Mouse (Mus musculus) embryonic facial prominence, embryonic 14.5 days (tissue): ENCODE results near the gene Tmem72. TPM values are rescaled to one million over a fixed set of nuclear protein-coding genes. Genes with fewer than 3 reads are reported as not detected.
A peak's percentile ranks its signal among the peaks of the same experiment; 100 is the strongest.

Experiments
- ATAC-seq: fragments of 200-750 bp; cut with Nextera tagmentation; 2 replicates; pipeline ENCODE4 v1.8.0; 2017; ENCODE audit warnings: low read depth, moderate number of reproducible peaks, moderate TSS enrichment
- DNase-seq: peaks from one replicate; pipeline ENCODE4 v3.0.0-alpha.2; 2015; ENCODE audit warnings: low spot score
- H3K27ac ChIP-seq: fragments of 300-500 bp; sonication (generic); replicated peaks from 2 replicates; pipeline ENCODE4 v1.5.1; 2014; ENCODE audit warnings: low read depth, mild to moderate bottlenecking, low read length, moderate library complexity
- H3K27me3 ChIP-seq: fragments of 300-500 bp; sonication (generic); replicated peaks from 2 replicates; pipeline ENCODE4 v1.6.1; 2014; ENCODE audit warnings: low read length; ENCODE audit not compliant: control insufficient read depth, insufficient read depth
- H3K36me3 ChIP-seq: fragments of 300-500 bp; sonication (generic); 2 replicates; pipeline ENCODE4 v1.6.1; 2014; ENCODE audit warnings: low read length, mixed read lengths; ENCODE audit not compliant: control insufficient read depth, insufficient read depth
- H3K4me1 ChIP-seq: fragments of 300-500 bp; sonication (generic); 2 replicates; pipeline ENCODE4 v1.6.1; 2014; ENCODE audit warnings: antibody characterized with exemption, low read length; ENCODE audit not compliant: control insufficient read depth, insufficient read depth
- H3K4me2 ChIP-seq: fragments of 300-500 bp; sonication (generic); 2 replicates; pipeline ENCODE4 v1.6.1; 2014; ENCODE audit warnings: low read depth, mild to moderate bottlenecking, low read length, moderate library complexity, mixed read lengths
- H3K4me3 ChIP-seq: fragments of 300-500 bp; sonication (generic); 2 replicates; pipeline ENCODE4 v1.5.1; 2014; ENCODE audit warnings: low read depth, mild to moderate bottlenecking, low read length
- H3K9ac ChIP-seq: fragments of 300-500 bp; sonication (generic); 2 replicates; pipeline ENCODE4 v1.6.1; 2014; ENCODE audit warnings: low read depth, mild to moderate bottlenecking, low read length, moderate library complexity, mixed read lengths
- H3K9me3 ChIP-seq: fragments of 300-500 bp; sonication (generic); 2 replicates; pipeline ENCODE4 v1.6.1; 2016; ENCODE audit warnings: low read length; ENCODE audit not compliant: control insufficient read depth
- WGBS: fragments of 180-500 bp; shearing (Covaris S2); extraction: QIAGEN DNeasy Blood & Tissue Kit; methylation state at CpG from one replicate; pipeline ENCODE4 v1.1.7; 2014; 5-methylcytosine and 5-hydroxymethylcytosine counted together
- polyA plus RNA-seq: library from polyadenylated mRNA; unstranded; fragments of >200 nt; fragmentation: Nextera tagmentation; extraction: Ambion mirVana; gene quantifications from 2 replicates; pipeline ENCODE4 v1.2.1, GENCODE M21; 2014

The Tmem72 gene
- polyA plus RNA-seq, 1 experiment from 2014 or later = 1.0 TPM

DNA sequence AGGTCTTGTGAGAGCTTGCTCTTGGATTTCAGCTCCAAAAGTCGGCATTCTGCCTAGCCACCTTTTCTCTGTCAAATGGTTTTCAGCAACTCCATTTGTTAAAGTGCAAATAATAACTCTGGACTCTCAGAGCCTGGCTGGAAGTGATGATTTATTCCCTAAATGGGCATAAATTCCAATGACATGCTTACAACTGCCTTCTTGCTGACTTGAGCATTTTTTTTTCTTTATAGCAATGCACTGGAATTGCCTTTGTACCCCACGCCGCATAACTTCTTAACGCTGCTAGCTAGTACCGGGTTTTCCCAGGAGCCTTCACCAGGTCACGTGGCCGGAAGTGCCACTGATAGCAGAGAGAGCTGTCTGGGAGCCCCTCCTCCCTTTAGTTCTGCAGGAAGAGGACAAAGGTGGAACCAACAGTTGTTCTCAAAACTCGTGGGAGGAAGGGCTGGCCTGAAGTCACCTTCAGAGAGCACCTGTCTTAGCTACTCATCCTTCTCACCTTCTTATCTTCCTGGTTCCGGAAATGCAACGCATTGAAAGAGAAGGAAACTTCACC is 40.3 kb downstream of the Tmem72 start:
- H3K27ac ChIP-seq = no peak overlapping the region
- H3K9me3 ChIP-seq = no peaks in the 10 kb centered on the region
- no peak overlapping the region for H3K9ac ChIP-seq
- 64% methylated on average over 10 of the region's 10 CpGs for WGBS
- no peak overlapping the region for H3K4me2 ChIP-seq
- 0 out of 2 replicates have a peak, but pooled peaks cover 4% of the 10 kb centered on the region for H3K4me1 ChIP-seq
- ATAC-seq (no peak), DNase-seq (no peak)
- H3K4me3 ChIP-seq = no peak overlapping the region
- no peaks in the 10 kb centered on the region for H3K36me3 ChIP-seq
- H3K27me3 ChIP-seq = 0 out of 2 replicates have a peak, but pooled peaks cover 3% of the 10 kb centered on the region

DNA sequence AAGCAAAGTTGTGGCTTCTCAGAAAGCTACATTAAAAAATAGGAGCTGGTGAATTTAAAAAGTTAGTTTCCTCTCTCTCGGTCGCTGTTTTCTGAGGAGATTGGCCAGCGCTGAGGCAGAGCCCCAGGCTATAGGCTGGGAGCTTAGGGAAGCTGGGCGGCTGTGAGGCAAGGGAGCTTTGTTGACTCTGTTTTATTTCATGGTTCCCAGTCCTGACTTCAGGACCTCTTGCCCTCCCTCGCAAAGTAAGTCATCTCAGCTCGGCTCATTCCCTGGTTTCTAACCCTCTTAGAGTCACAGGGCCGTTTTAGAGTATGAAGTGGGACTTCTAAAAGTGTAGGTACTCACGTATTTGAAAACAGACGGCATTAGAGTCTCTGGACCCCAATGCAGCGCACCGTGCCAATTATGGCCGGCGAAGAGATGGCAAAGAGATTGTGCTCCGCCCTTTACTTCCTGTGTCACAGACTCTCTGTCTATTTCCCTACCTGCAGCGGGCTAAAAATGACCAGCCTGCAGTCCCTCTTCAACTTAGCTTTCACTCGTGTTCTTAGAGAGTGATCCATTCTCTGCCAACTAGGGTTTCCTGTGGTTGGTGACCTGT is 42.3 kb downstream of the Tmem72 start:
- DNase-seq (no peak), ATAC-seq (0 out of 2 replicates have a peak, but pooled peaks have one; percentile 19)
- Histone ChIP-seq H3K36me3 (no peaks in the 10 kb centered on the region), H3K27ac (no peak overlapping the region; the same call in 1 of the 2 replicates), H3K4me3 (peak overlapping the region; percentile 48), H3K9me3 (no peaks in the 10 kb centered on the region), H3K4me2 (peak overlapping the region; percentile 77), H3K9ac (peak overlapping the region; percentile 51), H3K4me1 (peaks cover 13% of the 10 kb centered on the region; the same call in 1 of the 2 replicates), H3K27me3 (0 out of 2 replicates have a peak, but pooled peaks cover 3% of the 10 kb centered on the region)
- WGBS = 27% methylated on average over 16 of the region's 16 CpGs

DNA sequence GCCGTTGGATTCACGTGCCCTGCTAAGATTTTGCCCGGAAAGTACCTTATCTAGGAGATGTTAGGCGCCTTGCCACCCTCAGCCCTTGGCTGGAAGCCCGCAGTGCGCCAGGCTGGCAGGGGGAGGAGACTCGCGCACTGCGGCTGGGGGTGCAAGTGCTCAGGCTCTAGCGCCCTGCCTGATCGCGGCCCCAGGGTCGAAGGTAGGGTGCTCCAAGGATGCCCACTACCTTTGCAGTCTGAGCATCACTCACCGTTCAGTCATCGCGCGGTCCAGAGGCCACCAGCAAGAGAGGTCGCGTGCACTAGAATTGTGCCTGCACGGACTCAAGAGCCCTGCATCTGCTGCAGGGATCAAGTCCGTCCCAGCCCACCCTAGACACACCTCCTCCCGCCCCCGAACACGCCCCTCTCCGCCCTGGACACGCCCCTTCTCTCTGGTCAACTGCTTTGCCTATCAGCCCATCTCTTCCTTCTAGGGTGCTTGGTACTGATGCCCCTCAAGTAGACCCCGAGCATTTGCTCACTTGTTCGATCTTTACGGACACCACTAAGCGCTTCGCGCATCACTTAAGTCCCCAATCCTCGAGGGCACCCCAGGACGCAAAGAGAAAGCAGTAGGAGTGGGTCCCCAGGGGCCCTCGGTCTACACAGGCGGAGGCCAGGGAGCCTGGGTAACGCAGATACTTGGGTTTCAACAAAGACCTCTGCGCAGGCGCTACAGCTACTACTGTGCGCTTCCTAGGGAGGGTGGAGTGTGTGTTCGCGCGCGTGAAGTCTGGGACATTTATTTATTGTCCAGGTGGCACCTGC is 43.0 kb downstream of the Tmem72 start, which contains the start of gene Rassf4:
TSS of gene Rassf4 (minus strand) at position 482 of the 812 bp plus-strand sequence.
- WGBS = 0% methylated on average over 38 of the region's 44 CpGs
- peak; percentile 90 for ATAC-seq

DNA sequence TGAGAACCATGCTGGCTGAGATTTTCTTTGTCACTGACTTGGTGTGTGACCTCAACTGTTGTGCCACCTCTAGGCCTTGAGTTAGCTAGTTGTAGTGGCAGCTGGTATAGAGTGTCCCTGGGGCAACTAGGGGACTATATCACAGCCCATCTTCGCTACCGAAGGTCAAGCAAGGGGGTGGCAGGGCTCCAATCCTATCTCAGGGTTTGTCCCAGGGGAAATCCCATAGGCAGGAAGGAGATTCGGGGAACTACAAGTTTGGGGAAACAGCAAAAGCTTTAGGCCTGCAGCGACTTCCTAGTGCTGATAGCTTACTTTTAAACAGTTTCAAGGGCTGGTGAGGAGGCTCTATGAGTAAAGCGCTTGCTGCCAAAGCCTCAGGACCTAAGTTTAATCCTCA is 44.4 kb downstream of the Tmem72 start:
- ATAC-seq = no peak
- H3K27ac ChIP-seq = no peak overlapping the region
- 0 out of 2 replicates have a peak overlapping the region, but pooled peaks have one; percentile 10 for H3K9ac ChIP-seq
- no peak for DNase-seq
- peak overlapping the region; percentile 77 for H3K4me2 ChIP-seq
- no peaks in the 10 kb centered on the region for H3K36me3 ChIP-seq
- H3K4me3 ChIP-seq = no peak overlapping the region
- no peaks in the 10 kb centered on the region for H3K9me3 ChIP-seq
- peaks cover 13% of the 10 kb centered on the region; the same call in 1 of the 2 replicates for H3K4me1 ChIP-seq
- H3K27me3 ChIP-seq = 0 out of 2 replicates have a peak, but pooled peaks cover 3% of the 10 kb centered on the region
- WGBS = 67% methylated on average over 5 of the region's 5 CpGs

More for the DNA sequence above, 43.0 kb downstream of the Tmem72 start, which contains the start of gene Rassf4:
- Histone ChIP-seq H3K27ac (no peak within 1 kb of the TSS; the same call in 1 of the 2 replicates), H3K4me3 (peak within 1 kb of the TSS; percentile 48), H3K4me1 (peaks cover 13% of the 10 kb centered on the region; the same call in 1 of the 2 replicates), H3K9me3 (no peaks in the 10 kb centered on the region), H3K4me2 (peak within 1 kb of the TSS; percentile 77), H3K36me3 (no peaks in the 10 kb centered on the region), H3K27me3 (0 out of 2 replicates have a peak, but pooled peaks cover 3% of the 10 kb centered on the region), H3K9ac (peak within 1 kb of the TSS; percentile 51)
- DNase-seq = peak; percentile 91

DNA sequence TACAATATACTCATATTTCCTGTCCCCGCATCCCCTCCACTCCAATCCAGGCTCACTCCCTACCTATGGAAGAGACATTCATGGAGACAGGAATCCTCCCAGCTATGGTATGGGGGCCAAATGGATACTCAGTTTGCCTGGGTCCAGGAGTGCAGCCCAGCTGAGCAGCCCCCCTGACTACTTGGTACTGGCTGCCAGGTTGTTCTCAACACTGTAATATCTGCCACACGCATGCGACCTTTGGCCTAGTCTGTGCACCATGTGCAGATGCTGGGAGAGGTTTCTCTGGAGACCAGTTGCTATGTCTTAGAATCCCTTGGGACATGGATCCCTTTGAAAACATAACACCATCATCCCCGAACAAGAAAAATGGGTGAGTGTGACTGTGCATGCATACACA is 44.9 kb downstream of the Tmem72 start:
- no peak overlapping the region for H3K9ac ChIP-seq
- 81% methylated on average over 4 of the region's 4 CpGs for WGBS
- no peak overlapping the region for H3K27ac ChIP-seq
- DNase-seq = no peak
- 0 out of 2 replicates have a peak, but pooled peaks cover 3% of the 10 kb centered on the region for H3K27me3 ChIP-seq
- H3K9me3 ChIP-seq = no peaks in the 10 kb centered on the region
- no peak overlapping the region; the same call in 1 of the 2 replicates for H3K4me2 ChIP-seq
- no peak for ATAC-seq
- no peaks in the 10 kb centered on the region for H3K36me3 ChIP-seq
- H3K4me1 ChIP-seq = peaks cover 13% of the 10 kb centered on the region; the same call in 1 of the 2 replicates
- no peak overlapping the region for H3K4me3 ChIP-seq

DNA sequence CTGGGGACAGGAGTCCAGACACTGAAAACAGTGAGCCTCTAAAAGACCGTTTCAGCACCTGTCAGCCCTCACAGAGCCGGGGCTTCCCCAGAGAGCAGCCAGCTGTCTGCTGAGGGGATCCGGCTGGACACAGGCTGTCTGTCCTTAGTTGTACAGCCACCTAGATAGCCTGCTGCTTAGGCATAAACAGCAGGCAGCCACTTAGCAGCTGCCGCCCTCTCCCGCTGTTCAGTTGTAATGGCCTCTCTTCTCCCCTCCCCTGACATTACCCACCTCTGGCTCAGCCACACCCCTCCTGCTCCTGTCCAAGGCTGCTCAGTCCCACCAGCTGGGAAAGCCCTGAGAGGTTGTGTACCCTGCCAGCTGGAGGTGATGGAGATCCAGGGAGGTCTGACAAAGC is 45.7 kb downstream of the Tmem72 start:
- Histone ChIP-seq H3K9ac (no peak overlapping the region), H3K4me1 (peaks cover 13% of the 10 kb centered on the region; the same call in 1 of the 2 replicates), H3K4me3 (no peak overlapping the region), H3K9me3 (no peaks in the 10 kb centered on the region), H3K27ac (no peak overlapping the region), H3K4me2 (peak overlapping the region; percentile 16; the same call in 1 of the 2 replicates), H3K27me3 (0 out of 2 replicates have a peak, but pooled peaks cover 3% of the 10 kb centered on the region), H3K36me3 (no peaks in the 10 kb centered on the region)
- WGBS = 3% methylated on average over 4 of the region's 5 CpGs
- DNase-seq (peak; percentile 84), ATAC-seq (peak; percentile 58)

DNA sequence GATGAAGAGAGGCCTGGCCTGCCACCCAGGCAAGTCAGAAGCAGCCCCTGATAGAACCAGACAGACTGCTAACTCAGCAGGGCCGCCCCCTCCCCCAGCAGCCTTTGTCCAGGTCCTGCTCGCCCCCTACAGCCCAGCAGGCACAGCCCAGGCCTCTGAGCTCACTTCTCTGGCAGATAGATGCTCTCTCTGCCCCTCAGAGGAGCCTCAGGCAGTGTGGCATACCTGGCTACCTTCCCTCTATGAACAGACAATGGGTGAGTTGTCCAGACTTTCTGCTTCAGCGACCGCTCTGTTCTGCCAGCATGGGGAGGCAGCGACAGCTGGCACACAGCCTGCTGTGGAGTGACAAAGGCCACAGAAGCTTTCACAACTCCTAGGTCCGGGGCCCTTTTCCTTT is 46.6 kb downstream of the Tmem72 start:
- ATAC-seq (no peak), DNase-seq (no peak)
- Histone ChIP-seq H3K27me3 (0 out of 2 replicates have a peak, but pooled peaks cover 3% of the 10 kb centered on the region), H3K4me2 (peak overlapping the region; percentile 15; the same call in 1 of the 2 replicates), H3K9me3 (no peaks in the 10 kb centered on the region), H3K36me3 (no peaks in the 10 kb centered on the region), H3K27ac (no peak overlapping the region; the same call in 1 of the 2 replicates), H3K4me3 (no peak overlapping the region), H3K4me1 (peaks cover 13% of the 10 kb centered on the region; the same call in 1 of the 2 replicates), H3K9ac (no peak overlapping the region)
- WGBS = 32% methylated on average over 6 of the region's 6 CpGs
